Mouse (Mus musculus) spleen, adult 2 months (tissue): ENCODE results near the gene Bco2. TPM values are rescaled to one million over a fixed set of nuclear protein-coding genes. Genes with fewer than 3 reads are reported as not detected.

Experiments used
- DNase-seq, 2 experiments: peaks; one replicate each; pipeline versions ENCODE4 v3.0.0 to v3.0.0-alpha.2; 2012 to 2021; ENCODE audit warnings: low spot score in 2 of 2, low read depth in 1 of 2
- H3K27ac ChIP-seq: fragments of 200-500 bp; 2 replicates; pipeline ENCODE4 v1.5.1; 2012; ENCODE audit warnings: low read length, inconsistent platforms; ENCODE audit not compliant: insufficient read depth
- H3K27me3 ChIP-seq: fragments of 200-500 bp; 2 replicates; pipeline ENCODE4 v1.6.1; 2012; ENCODE audit warnings: mild to moderate bottlenecking, moderate library complexity, low read length, inconsistent platforms; ENCODE audit not compliant: control insufficient read depth, insufficient read depth
- H3K36me3 ChIP-seq: fragments of 200-500 bp; 2 replicates; pipeline ENCODE4 v1.6.1; 2012; ENCODE audit warnings: mild to moderate bottlenecking, low read length, inconsistent platforms; ENCODE audit not compliant: control insufficient read depth, insufficient read depth
- H3K4me1 ChIP-seq: fragments of 200-500 bp; 2 replicates; pipeline ENCODE4 v1.6.1; 2011; ENCODE audit warnings: inconsistent platforms; ENCODE audit not compliant: control insufficient read depth, insufficient read depth, insufficient read length
- H3K4me3 ChIP-seq: fragments of 200-500 bp; 2 replicates; pipeline ENCODE4 v1.5.1; 2011; ENCODE audit warnings: mild to moderate bottlenecking, inconsistent platforms; ENCODE audit not compliant: insufficient read depth, insufficient read length; ENCODE audit errors: extremely low read depth
- CTCF ChIP-seq: fragments of 200-500 bp; IDR thresholded peaks from 2 replicates; pipeline ENCODE4 v1.5.1; 2011; ENCODE audit warnings: mild to moderate bottlenecking, inconsistent platforms; ENCODE audit not compliant: insufficient read depth, insufficient read length, insufficient replicate concordance; ENCODE audit errors: extremely low read depth
- POLR2A ChIP-seq: fragments of 200-500 bp; IDR thresholded peaks from 2 replicates; pipeline ENCODE4 v1.6.1; 2011; ENCODE audit warnings: low read depth, low read length, inconsistent platforms
- WGBS: fragments of 180-500 bp; shearing (Covaris S2); methylation state at CpG from one replicate; pipeline ENCODE4 v1.1.7; 2018; 5-methylcytosine and 5-hydroxymethylcytosine counted together
- polyA plus RNA-seq: library from polyadenylated mRNA; depleted of rRNA; stranded (reverse); fragments of >200 nt; gene quantifications from 2 replicates; pipeline ENCODE4 v1.2.3, GENCODE M21; 2012; rRNA removed

The Bco2 gene
- polyA plus RNA-seq, result 0.54 and 0.62 TPM in 2 replicates

DNA sequence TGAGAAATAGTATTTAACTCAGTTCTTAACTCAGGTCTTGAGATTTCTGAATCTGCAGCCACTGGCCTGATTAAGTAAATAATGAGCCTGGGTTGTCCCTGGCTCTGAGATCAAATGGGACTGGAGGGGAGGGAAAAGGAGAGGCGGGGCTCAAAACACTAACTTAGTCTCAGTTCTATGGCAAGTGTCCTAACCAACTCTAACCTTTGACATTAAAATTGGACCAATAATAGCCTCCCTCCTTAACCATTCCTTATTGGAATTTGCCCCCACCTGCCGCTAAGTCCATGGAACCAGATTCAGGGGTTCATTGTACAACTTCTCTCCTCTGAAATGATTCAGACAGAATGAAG, at the start of gene Bco2:
TSS of gene Bco2 (minus strand) at position 88 of the 353 bp plus-strand sequence.
- peak within 1 kb of the TSS; percentile 64 for H3K27ac ChIP-seq

DNA sequence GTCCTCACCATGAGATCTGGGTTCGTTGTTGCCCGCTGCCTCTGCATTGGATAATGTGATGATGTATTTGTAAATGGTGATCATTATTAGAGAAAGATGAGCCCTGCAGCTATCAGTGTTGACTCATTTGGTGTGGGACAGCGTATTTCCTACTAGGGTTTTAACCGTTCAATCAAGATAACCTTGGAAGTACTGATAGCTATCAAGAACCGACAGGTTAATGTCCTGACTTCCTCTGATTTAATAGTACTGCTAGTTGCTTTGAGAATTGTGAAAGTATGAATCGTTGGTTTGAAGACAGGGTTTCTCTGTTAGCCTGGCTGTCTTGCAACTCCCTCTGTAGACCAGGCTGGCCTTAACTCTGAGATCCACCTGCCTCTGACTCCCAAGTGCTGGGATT, 49.4 kb upstream of the Bco2 start:
- peak overlapping the region; percentile 84; the same call in 1 of the 2 replicates for H3K27ac ChIP-seq

More for the DNA sequence above, at the start of gene Bco2:
- Histone ChIP-seq H3K27me3 (no peaks in the 10 kb centered on the region), H3K36me3 (no peaks in the 10 kb centered on the region), H3K4me3 (peak within 1 kb of the TSS; percentile 40; the same call in 1 of the 2 replicates), H3K4me1 (peaks cover 11% of the 10 kb centered on the region)
- TF ChIP-seq CTCF, result no peak
- no peak for TF ChIP-seq POLR2A
- no peak for DNase-seq
- 52% methylated on average over 2 of the region's 2 CpGs for WGBS

GRCm38 (mm10) chr9:50603998-50604324, 49.0 kb upstream of the Bco2 start:
- Histone ChIP-seq H3K36me3 (peaks cover 15% of the 10 kb centered on the region), H3K27ac (peak overlapping the region; percentile 84), H3K27me3 (no peaks in the 10 kb centered on the region), H3K4me1 (peaks cover 5% of the 10 kb centered on the region), H3K4me3 (peak overlapping the region; percentile 85)
- no peak for DNase-seq
- TF ChIP-seq POLR2A, result no peak
- no peak for TF ChIP-seq CTCF
- WGBS, result under 1% methylated on average over 24 of the region's 24 CpGs

More for the DNA sequence above, 49.4 kb upstream of the Bco2 start:
- WGBS, result 3% methylated on average over 6 of the region's 6 CpGs
- no peaks in the 10 kb centered on the region for H3K27me3 ChIP-seq
- H3K4me3 ChIP-seq, result peak overlapping the region; percentile 85
- H3K36me3 ChIP-seq, result peaks cover 14% of the 10 kb centered on the region
- TF ChIP-seq POLR2A, result no peak
- no peak for TF ChIP-seq CTCF
- DNase-seq, result no peak
- peaks cover 5% of the 10 kb centered on the region for H3K4me1 ChIP-seq

DNA sequence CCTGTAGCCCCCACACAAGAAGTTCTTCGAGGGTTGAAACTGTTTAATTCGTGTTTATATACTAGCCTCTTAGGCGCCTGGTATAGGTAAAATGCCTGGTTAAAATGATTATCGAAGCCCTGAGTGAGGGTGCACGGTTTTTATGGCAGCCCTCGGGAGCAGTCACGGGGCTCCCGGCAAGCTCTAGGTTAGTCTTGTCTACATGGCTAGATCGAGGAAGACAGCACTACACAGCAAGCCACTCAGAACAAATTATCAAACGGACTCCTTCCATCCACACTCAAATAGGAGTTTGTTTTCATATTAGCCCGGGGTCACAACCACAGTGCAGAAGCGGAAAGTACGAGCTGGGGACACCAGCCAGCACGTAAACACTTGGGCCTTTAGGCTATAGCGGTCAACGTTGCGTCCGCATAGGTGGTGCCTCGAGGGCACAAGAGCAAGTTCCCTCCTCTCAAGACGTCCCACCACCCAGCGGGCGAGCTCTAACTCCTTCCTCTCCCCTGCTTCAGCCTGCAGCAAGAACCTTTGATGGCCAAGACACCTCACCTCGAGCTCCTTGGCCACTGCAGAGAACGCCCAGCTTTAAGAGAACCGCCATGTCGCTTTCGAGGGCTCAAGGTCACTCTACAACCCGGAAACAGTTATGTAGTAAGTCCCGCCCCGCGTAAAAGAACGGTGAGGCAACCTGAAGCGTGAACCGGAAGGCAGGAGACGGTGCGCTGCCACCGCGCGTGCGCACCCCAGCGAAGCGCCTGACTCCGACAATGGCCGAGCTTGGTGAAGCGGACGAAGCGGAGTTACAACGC, 48.4 kb upstream of the Bco2 start, which contains the start of the genes Sdhd and Timm8b:
TSS of gene Sdhd (minus strand) at position 624 of the 809 bp plus-strand sequence.
TSS of gene Timm8b (plus strand) at position 722 of the 809 bp plus-strand sequence.
- Histone ChIP-seq H3K4me1 (peaks cover 5% of the 10 kb centered on the region), H3K36me3 (peaks cover 15% of the 10 kb centered on the region), H3K4me3 (peak within 1 kb of the TSS; percentile 85), H3K27me3 (no peaks in the 10 kb centered on the region), H3K27ac (peak within 1 kb of the TSS; percentile 84)
- under 1% methylated on average over 48 of the region's 48 CpGs for WGBS
- TF ChIP-seq CTCF, result no peak
- peak; percentile 62 for TF ChIP-seq POLR2A
- peak; percentile 91 to 92 for DNase-seq

DNA sequence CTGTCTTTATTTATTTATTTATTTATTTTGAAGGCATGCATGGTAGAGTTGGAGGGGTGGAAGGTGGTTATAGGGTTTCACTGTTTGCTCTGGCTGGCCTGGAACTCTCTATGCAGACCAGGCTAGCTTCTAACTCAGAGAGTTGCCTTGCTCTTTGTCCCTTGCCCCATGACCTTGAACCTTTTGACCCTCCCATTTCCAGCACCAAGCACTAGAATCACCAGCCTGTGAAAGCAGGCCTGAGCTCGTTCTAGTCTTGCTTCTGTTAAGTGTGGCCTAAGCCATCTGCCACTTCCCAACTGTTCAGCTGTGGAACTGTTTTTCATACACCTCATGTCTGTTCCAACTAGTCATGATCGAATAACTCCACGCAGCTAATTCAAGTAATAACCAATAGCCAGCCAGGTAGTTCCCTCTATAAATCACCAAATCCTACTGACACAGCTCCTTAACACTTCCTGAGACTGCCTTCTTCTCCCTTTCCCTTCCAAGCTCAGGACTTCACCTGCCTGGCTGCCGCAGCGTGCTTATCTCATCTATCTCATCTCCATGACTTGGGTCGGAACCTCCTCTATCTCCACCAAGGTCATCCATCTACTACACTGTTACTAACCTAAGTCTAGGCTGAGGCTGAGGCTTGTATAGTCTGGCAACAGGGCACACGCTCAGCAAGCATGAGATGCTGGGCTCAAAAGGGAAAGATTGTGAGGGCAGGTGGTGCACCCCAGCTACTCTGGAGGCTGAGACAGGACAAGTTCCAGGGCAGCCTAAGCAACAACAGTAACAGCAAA, 47.3 kb upstream of the Bco2 start:
- no peaks in the 10 kb centered on the region for H3K27me3 ChIP-seq
- no peak overlapping the region for H3K27ac ChIP-seq
- H3K36me3 ChIP-seq, result peaks cover 20% of the 10 kb centered on the region
- no peak overlapping the region for H3K4me3 ChIP-seq
- peaks cover 5% of the 10 kb centered on the region for H3K4me1 ChIP-seq
- TF ChIP-seq POLR2A, result no peak
- TF ChIP-seq CTCF, result no peak
- WGBS, result 71% methylated on average over 7 of the region's 7 CpGs
- DNase-seq, result no peak

DNA sequence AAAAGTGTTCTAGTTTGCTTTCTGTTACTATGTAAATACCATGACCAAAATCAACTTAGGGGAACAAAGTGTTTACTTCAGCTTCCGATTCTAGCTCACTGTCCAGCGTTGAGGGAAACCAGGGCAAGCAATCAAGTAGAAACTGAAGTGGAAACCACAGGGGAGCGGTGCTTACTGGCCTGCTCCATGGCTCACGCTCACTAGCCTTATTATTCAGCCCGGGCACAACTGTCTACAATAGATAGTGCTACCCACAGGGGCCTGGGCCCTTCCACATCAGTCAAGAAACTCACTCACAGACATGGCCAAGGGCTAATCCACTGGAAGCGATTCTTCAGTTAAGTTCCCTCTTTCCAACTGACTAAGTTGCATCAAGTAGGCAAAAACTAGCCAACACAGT, 46.6 kb upstream of the Bco2 start:
- H3K4me3 ChIP-seq, result no peak overlapping the region
- H3K4me1 ChIP-seq, result peaks cover 5% of the 10 kb centered on the region
- TF ChIP-seq CTCF (no peak), POLR2A (no peak)
- H3K27me3 ChIP-seq, result no peaks in the 10 kb centered on the region
- peaks cover 26% of the 10 kb centered on the region for H3K36me3 ChIP-seq
- no peak overlapping the region for H3K27ac ChIP-seq
- WGBS, result 67% methylated on average over 6 of the region's 6 CpGs
- DNase-seq, result no peak
